Mouse (Mus musculus) G1E-ER4 (cell line): ENCODE data around the gene Foxi1. TPM values are rescaled to one million over a fixed set of nuclear protein-coding genes. Genes with fewer than 3 reads are reported as not detected.

ENCODE experiments used
- GATA1 ChIP-seq: IDR thresholded peaks from one replicate; pipeline ENCODE4 v1.8.0; 2012; ENCODE audit warnings: low read length, inconsistent platforms
- polyA plus RNA-seq: library from polyadenylated mRNA; stranded (reverse); fragments of >175 nt; gene quantifications from 2 replicates; pipeline ENCODE4 v1.2.3, GENCODE M21; 2012

The Foxi1 gene
- not detected in 2 replicates for polyA plus RNA-seq

DNA sequence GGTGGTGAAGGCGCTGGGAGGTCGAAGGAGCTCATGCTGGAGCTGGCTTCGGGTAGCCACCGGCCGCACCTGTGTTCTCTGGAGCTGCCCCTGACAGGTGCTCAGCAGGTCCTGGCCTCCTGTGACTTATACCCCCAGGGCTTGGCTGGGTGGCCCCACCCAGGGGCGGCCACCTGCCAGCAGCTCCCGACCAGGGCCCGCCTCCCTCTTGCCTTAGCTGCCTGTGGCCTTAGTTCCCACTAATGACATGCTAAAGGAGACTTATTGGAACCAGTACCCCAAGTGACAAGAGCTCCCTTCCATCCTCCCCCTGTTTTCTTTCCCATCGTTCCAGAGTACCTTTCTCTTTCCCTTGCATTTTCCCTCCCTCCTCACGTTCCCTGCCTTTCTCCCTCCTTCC is at the start of gene Foxi1:
Foxi1 (minus strand) TSS at position 101 of the 400 bp plus-strand sequence.
- TF ChIP-seq GATA1, result no peak

DNA sequence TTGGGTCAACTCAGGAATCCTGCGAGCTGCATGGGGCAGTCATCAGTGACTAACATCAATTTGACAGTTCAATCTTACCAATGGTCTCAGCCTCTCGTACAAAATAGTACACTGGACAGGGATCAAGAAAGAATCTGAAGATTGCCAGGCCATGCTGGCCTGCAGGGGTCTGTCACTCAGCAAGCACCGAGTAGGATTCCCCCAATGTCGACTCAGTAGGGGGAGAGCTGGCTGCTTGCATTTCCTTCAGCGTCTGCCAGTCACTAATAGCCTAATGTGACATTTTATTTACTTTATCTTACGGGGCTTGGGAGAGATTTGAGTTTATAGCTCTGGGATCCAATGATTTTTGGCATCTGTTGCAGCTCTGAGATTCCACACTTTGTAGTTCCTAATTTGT is 35.1 kb upstream of the Foxi1 start:
- no peak for TF ChIP-seq GATA1

- TF ChIP-seq GATA1, result no peak
Observed at GRCm38 (mm10) chr11:34240252-34240651, 32.4 kb upstream of the Foxi1 start.

DNA sequence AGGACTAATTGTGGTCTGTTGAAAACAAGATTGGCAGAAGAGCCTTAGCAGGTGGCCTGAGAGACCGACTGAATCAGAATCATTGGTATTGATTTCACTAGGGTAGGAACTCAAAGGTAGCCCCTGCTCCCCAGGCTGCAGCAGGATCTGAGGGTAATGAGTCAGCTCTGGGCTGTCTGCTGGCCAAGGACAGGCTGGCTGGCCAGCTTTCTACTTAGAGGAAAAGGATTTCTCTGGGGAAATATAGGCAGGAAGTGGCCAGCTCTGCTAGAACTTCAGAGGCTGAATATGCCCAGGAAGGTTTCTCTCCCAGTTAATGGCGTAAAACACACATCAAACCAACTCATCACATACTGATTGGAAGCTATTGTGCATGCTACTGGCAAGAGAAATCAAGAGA is 31.8 kb upstream of the Foxi1 start:
- no peak for TF ChIP-seq GATA1

- TF ChIP-seq GATA1, result no peak
Observed at GRCm38 (mm10) chr11:34236885-34237284, 29.0 kb upstream of the Foxi1 start.

DNA sequence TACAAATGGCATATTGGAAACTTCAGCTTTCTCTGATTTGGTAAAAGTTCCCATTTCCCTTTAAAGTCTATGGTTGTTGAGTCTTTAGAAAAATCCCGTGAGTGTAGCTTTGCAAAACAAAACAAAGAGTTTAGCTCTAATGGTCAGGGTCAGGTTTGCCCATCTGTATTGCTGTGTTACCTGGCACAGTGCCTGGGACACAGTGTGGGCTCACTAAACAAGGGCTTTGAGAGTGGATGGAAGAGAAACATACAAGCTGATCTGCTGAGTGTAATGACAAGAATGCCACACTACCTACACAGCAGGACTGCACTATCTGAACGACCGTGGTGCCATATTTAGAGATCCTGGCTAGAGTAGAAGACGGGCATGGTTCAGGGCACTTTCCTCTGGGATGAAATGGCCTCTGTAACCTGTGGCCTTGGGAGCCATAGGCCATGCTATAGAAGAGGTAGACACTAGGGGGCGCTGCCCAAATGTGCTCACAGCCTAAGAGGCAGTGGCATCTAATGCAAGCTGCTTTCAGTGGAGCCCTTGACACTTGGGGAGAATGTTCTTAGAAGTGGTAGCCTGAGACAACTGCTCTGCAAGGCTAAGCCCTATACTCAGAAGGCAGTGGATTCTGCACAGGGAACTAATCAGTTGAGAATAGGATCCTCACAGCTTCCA is 28.3 kb upstream of the Foxi1 start:
- no peak for TF ChIP-seq GATA1

DNA sequence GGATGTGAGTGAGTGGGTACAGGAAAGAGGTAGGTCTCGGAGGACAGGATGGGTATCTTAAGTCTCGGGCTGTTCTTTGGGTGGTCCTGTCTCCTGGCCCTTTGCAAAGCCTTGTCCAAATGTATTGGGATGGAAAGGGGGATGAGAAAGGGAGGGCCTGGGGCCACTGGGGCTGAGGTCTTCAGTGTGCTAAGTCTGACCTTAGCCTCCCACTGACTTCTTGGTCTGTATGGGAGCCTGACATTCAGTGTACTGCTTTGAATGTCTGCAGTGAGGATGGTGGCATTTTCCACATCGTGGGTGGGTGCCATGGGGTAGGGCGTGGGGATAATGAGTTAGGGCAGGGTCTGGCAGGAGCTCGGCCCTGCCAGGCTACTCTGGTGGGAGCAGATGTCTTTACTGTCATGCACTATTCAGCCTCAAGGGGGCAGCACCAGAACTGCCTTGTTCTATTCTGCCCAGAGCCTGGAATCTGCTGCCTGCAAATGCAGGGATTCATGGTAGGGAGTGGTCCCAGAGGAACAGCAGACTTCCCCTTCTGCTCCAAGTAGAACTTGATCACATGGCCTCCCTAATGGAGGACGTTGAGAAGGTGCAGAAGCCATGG is 21.0 kb upstream of the Foxi1 start:
- TF ChIP-seq GATA1, result no peak

DNA sequence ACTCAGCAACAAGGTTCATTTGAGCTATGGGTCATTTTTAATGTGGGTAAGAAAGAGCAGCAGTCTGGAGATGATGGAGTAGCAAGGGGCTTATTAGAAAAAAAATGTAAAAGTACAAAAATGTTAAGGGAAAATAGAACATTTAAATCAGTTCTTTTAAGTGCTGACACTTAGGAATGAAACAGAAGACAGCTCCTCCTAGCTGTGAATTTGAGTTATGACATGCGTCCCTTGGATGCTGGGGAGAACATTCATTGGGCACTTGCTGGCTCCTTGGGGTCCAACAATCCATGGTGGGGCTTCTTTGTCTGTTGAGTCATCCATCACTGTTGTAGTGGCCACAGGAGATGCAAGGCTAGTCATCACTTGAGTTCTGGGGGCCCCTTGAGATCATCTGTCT is 19.3 kb upstream of the Foxi1 start:
- no peak for TF ChIP-seq GATA1

DNA sequence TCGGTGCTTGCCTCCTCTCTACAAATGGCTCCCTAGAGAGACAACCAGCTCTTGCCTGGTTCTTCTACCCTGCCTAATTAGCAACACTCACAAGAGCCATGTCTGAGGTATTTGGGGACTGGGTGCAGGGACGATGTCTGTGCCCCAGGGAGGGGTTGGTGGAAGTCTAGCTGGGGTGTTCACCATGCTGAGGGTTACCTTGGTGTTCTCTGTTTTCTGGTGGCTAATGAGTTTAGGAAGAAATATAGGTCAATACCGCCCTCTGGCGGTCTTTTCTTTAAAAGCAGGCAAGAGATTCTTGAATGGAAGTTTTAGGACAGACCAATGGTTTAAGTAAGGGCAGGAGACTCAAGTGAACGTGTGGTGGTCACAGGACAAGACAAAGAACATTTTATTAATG is 5.0 kb upstream of the Foxi1 start:
- no peak for TF ChIP-seq GATA1

DNA sequence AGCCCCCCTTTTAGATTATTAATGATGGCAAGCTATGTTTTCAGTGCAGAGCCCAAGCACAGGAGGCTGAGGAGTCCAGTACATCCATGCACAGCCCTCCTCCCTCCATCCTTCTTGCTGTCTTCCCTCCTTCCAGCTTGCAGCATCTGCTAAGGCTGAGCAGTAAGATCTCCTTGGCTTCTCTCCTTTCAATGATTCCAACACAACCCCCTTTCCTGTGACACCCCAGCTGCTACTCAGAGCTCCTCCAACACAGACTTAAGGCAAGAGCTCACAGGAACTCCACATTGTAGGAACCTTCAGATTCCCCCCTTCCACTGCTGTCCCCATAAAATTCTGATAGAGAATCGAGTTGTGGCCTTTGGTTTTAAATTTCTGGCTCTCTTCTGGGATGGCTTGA is 5.1 kb downstream of the Foxi1 start:
- no peak for TF ChIP-seq GATA1

GRCm38 (mm10) chr11:34195142-34195541 is 12.7 kb downstream of the Foxi1 start:
- no peak for TF ChIP-seq GATA1

- TF ChIP-seq GATA1, result no peak
Observed at GRCm38 (mm10) chr11:34194158-34194941, 13.5 kb downstream of the Foxi1 start.

- no peak for TF ChIP-seq GATA1
Observed at GRCm38 (mm10) chr11:34193658-34194057, 14.2 kb downstream of the Foxi1 start.

DNA sequence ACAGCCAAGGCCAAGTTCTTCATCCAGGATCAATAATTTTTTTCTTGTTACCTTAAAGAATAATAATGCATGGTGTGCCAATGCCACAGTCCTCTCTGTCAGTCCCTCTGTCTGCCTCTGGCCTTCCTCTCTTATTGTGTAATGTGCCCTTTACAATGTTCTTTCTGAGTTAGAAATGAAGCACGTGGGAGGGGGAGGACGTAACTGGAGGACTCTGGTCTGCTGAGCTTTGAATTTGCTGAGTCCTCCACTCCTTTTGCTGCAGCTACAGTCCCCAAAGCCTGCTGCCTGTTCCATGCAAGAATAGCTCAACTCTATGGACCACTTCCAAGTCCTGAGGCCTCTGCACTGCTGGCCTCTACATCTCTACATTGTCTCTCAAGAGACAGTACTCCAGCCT is 23.6 kb downstream of the Foxi1 start:
- TF ChIP-seq GATA1, result no peak

- TF ChIP-seq GATA1, result no peak
Observed at GRCm38 (mm10) chr11:34181214-34182117, 26.4 kb downstream of the Foxi1 start.

- TF ChIP-seq GATA1, result no peak
Observed at GRCm38 (mm10) chr11:34178752-34179151, 29.1 kb downstream of the Foxi1 start.
